Comparison of ENCODE assay signal across 14 mouse cellular contexts in genomic region chr5:106162981-106163653, GRCm38 (mm10).
DNase-seq lines count a peak whose midpoint lies in the region; ATAC-seq and TF ChIP-seq lines count a peak whose summit lies in the region.
"Had no signal": no experiment of that assay in that cellular context is flagged by ENCODE, and none has a peak within 500 bp of the region (broad histone marks: within the 10 kb centered on the region; RNA-seq: fewer than 3 reads in every experiment).

No protein-coding gene starts in this region.

- H3K4me1 ChIP-seq in hindbrain, embryonic 11.5 days (replicated peaks; ENCODE audit: control insufficient read depth, insufficient read depth, low read length), result no peaks in the 10 kb centered on the region
- H3K4me1 ChIP-seq in hindbrain, embryonic 10.5 days (replicated peaks), result no peaks in the 10 kb centered on the region
- no peaks in the 10 kb centered on the region for H3K4me1 ChIP-seq in neural tube, embryonic 12.5 days
- H3K4me1 ChIP-seq in midbrain, embryonic 14.5 days (ENCODE audit: control insufficient read depth, insufficient read depth, low read length), result no peaks in the 10 kb centered on the region
- H3K4me1 ChIP-seq: limb, embryonic 15.5 days had no signal

- no peaks in the 10 kb centered on the region for H3K9me3 ChIP-seq in hindbrain, embryonic 11.5 days (ENCODE audit: control insufficient read depth, low read length)
- H3K9me3 ChIP-seq in hindbrain, embryonic 10.5 days, result no peaks in the 10 kb centered on the region
- 0 out of 2 replicates have a peak, but pooled peaks cover 4% of the 10 kb centered on the region for H3K9me3 ChIP-seq in neural tube, embryonic 12.5 days
- H3K9me3 ChIP-seq in midbrain, embryonic 14.5 days (ENCODE audit: control insufficient read depth, low read length), result no peaks in the 10 kb centered on the region
- H3K9me3 ChIP-seq: embryonic facial prominence, embryonic 15.5 days; limb, embryonic 15.5 days had no signal

- no peaks in the 10 kb centered on the region for H3K36me3 ChIP-seq in hindbrain, embryonic 11.5 days (ENCODE audit: control insufficient read depth, insufficient read depth, low read length)
- H3K36me3 ChIP-seq in hindbrain, embryonic 10.5 days, result no peaks in the 10 kb centered on the region
- no peaks in the 10 kb centered on the region for H3K36me3 ChIP-seq in neural tube, embryonic 12.5 days
- H3K36me3 ChIP-seq in midbrain, embryonic 14.5 days (ENCODE audit: control insufficient read depth, insufficient read depth, low read length), result no peaks in the 10 kb centered on the region
- H3K36me3 ChIP-seq: embryonic facial prominence, embryonic 15.5 days; limb, embryonic 15.5 days had no signal

- peak; percentile 15 for DNase-seq in hindbrain, embryonic 11.5 days (ENCODE audit: low spot score)
- no peak for DNase-seq in hindbrain, embryonic 10.5 days (ENCODE audit: low spot score)
- DNase-seq in neural tube, embryonic 10.5 days (ENCODE audit: extremely low spot score, low spot score), result no peak
- peak; percentile 62 for DNase-seq in midbrain, embryonic 14.5 days
- DNase-seq in left cerebral cortex, adult 2 months (ENCODE audit: extremely low spot score in 1 of 2, low spot score in 2 of 2), result no peak
- no peak for DNase-seq in left cerebral cortex, adult 8-10 months (ENCODE audit: low spot score in 2 of 2)
- DNase-seq: heart, adult 2 months; heart, postnatal 14 days; lung, adult 2 months had no signal

- WGBS in hindbrain, embryonic 11.5 days, result 66% methylated on average over 12 of the region's 12 CpGs
- WGBS in hindbrain, embryonic 10.5 days, result 70% methylated on average over 12 of the region's 12 CpGs
- 55% methylated on average over 12 of the region's 12 CpGs for WGBS in neural tube, embryonic 12.5 days
- 32% methylated on average over 12 of the region's 12 CpGs for WGBS in midbrain, embryonic 14.5 days

- no peak for ATAC-seq in hindbrain, embryonic 11.5 days (ENCODE audit: low FRiP score)
- peak; percentile 63; the same call in 1 of the 2 replicates for ATAC-seq in neural tube, embryonic 12.5 days (ENCODE audit: low FRiP score, low read depth)
- ATAC-seq in midbrain, embryonic 14.5 days (ENCODE audit: low FRiP score, low TSS enrichment), result peak; percentile 48; the same call in 1 of the 2 replicates
- ATAC-seq: activated CD4-positive, CD25-positive, alpha-beta regulatory T cell, adult 4 months; intestine, postnatal 0 days had no signal

- H3K9ac ChIP-seq in hindbrain, embryonic 11.5 days (ENCODE audit: low read depth, low read length), result no peak overlapping the region
- no peak overlapping the region for H3K9ac ChIP-seq in neural tube, embryonic 12.5 days
- H3K9ac ChIP-seq in midbrain, embryonic 14.5 days (replicated peaks; ENCODE audit: low read length), result peak overlapping the region; percentile 6; the same call in 1 of the 2 replicates
- H3K9ac ChIP-seq: embryonic facial prominence, embryonic 15.5 days; limb, embryonic 15.5 days had no signal

- H3K4me3 ChIP-seq in hindbrain, embryonic 11.5 days (ENCODE audit: low read depth, low read length), result no peak overlapping the region
- no peak overlapping the region for H3K4me3 ChIP-seq in hindbrain, embryonic 10.5 days
- H3K4me3 ChIP-seq in neural tube, embryonic 12.5 days, result no peak overlapping the region
- H3K4me3 ChIP-seq in midbrain, embryonic 14.5 days (replicated peaks; ENCODE audit: low read depth, low read length), result no peak overlapping the region
- H3K4me3 ChIP-seq in left cerebral cortex, adult 2 months, result no peak overlapping the region
- H3K4me3 ChIP-seq: embryonic facial prominence, embryonic 15.5 days; heart, adult 2 months; limb, embryonic 15.5 days had no signal

- no peaks in the 10 kb centered on the region for H3K27me3 ChIP-seq in hindbrain, embryonic 11.5 days (ENCODE audit: control insufficient read depth, insufficient read depth, low read length)
- H3K27me3 ChIP-seq in hindbrain, embryonic 10.5 days (ENCODE audit: insufficient read depth, poor library complexity, severe bottlenecking), result no peaks in the 10 kb centered on the region
- no peaks in the 10 kb centered on the region for H3K27me3 ChIP-seq in neural tube, embryonic 12.5 days (replicated peaks)
- H3K27me3 ChIP-seq in midbrain, embryonic 14.5 days (ENCODE audit: control insufficient read depth, insufficient read depth, low read length), result no peaks in the 10 kb centered on the region
- H3K27me3 ChIP-seq: embryonic facial prominence, embryonic 15.5 days; limb, embryonic 15.5 days had no signal

- no peak overlapping the region for H3K4me2 ChIP-seq in hindbrain, embryonic 11.5 days (replicated peaks; ENCODE audit: low read depth, low read length)
- H3K4me2 ChIP-seq in neural tube, embryonic 12.5 days (replicated peaks), result no peak overlapping the region
- no peak overlapping the region for H3K4me2 ChIP-seq in midbrain, embryonic 14.5 days (ENCODE audit: low read length)
- H3K4me2 ChIP-seq: embryonic facial prominence, embryonic 15.5 days; limb, embryonic 15.5 days had no signal

- intact Hi-C loops in left cerebral cortex, adult 2 months (cut with DNase I), result no loop called here

- no peak overlapping the region for H3K27ac ChIP-seq in hindbrain, embryonic 11.5 days (ENCODE audit: low read depth, low read length)
- H3K27ac ChIP-seq in hindbrain, embryonic 10.5 days, result no peak overlapping the region; the same call in 1 of the 2 replicates
- H3K27ac ChIP-seq in neural tube, embryonic 12.5 days, result peak overlapping the region; percentile 15; the same call in 1 of the 2 replicates
- peak overlapping the region; percentile 67 for H3K27ac ChIP-seq in midbrain, embryonic 14.5 days (replicated peaks; ENCODE audit: low read depth, low read length)
- H3K27ac ChIP-seq in left cerebral cortex, adult 2 months, result no peak overlapping the region
- H3K27ac ChIP-seq: embryonic facial prominence, embryonic 15.5 days; heart, adult 2 months; limb, embryonic 15.5 days had no signal

- TF ChIP-seq CTCF in left cerebral cortex, adult 2 months (IDR thresholded peaks at IDR 0.05), result no peak

Comparison
In these comparisons a context has a peak if more than half of its experiments do, and no peak if none do; other contexts are left out.
1. DNase-seq: peak in hindbrain, embryonic 11.5 days (single experiment) and midbrain, embryonic 14.5 days (single experiment); none in hindbrain, embryonic 10.5 days (single experiment), neural tube, embryonic 10.5 days (single experiment), left cerebral cortex, adult 2 months (0 of 2) and left cerebral cortex, adult 8-10 months (0 of 2).
2. H3K27ac ChIP-seq: peak in neural tube, embryonic 12.5 days (single experiment) and midbrain, embryonic 14.5 days (single experiment); none in hindbrain, embryonic 11.5 days (single experiment), hindbrain, embryonic 10.5 days (single experiment) and left cerebral cortex, adult 2 months (single experiment).